Mouse (Mus musculus): ENCODE measurements around the gene Ttc39a. TPM values are rescaled to one million over a fixed set of nuclear protein-coding genes. Genes with fewer than 3 reads are reported as not detected.
A peak's percentile ranks its signal among the peaks of the same experiment; 100 is the strongest.

Gene Ttc39a
- polyA plus RNA-seq, 1 experiment from 2014 or later: 2.6 TPM

DNA sequence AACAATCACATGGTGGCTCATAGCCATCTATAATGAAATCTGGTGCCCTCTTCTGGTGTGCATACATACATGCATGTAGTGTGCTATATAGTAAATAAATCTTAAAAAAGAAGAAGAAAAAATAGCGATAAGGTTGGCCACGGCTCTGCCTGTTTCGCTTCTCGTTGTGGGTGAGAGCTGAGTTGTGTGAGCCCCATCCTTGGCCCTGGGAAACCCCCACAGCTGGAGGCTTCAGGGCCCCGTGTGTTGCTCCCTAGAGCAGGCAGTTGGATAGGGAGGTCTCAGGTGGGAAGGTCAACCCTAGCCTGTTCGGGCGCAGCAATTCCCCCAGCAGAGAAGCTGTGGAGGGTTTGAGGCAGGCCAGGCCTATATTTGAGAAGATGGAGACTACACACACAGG, 23.8 kb downstream of the Ttc39a start:
- ATAC-seq (replicated peaks; ENCODE audit: low FRiP score, low read depth) (no peak), DNase-seq (ENCODE audit: low spot score) (no peak)
- Histone ChIP-seq H3K4me1 (replicated peaks; ENCODE audit: insufficient read depth, low read length) (no peaks in the 10 kb centered on the region), H3K9ac (ENCODE audit: low read depth, low read length) (no peak overlapping the region), H3K27ac (no peak overlapping the region), H3K4me3 (replicated peaks; ENCODE audit: low read depth, low read length) (no peak overlapping the region), H3K9me3 (replicated peaks; ENCODE audit: low read length) (no peaks in the 10 kb centered on the region), H3K4me2 (ENCODE audit: low read length) (no peak overlapping the region), H3K27me3 (ENCODE audit: insufficient read depth, low read length) (no peaks in the 10 kb centered on the region), H3K36me3 (ENCODE audit: insufficient read depth, low read length) (no peaks in the 10 kb centered on the region)
- WGBS: 90% methylated on average over 7 of the region's 7 CpGs
- TF ChIP-seq CTCF (IDR thresholded peaks at IDR 0.05; ENCODE audit: low read depth): 0 out of 2 replicates have a peak, but pooled peaks have one; percentile 7

DNA sequence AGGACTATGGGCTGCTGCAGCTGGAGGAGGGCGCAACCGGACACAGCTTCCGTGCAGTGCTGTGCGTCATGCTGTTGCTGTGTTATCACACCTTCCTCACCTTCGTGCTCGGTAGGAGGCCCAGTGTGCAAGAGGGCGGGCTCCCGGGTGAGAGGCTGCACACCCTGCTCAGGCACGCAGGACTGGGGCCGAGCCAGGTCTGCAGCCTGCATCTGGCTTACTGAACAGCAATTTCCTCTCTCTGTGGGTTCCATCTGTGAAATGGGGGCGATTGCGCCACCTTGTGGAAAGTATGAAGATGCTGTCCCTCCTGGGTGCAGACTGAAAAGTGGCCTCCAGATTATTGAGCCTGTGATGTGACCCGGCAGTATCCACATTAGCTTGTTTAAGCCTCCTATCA, 24.4 kb downstream of the Ttc39a start:
- ATAC-seq (replicated peaks; ENCODE audit: low FRiP score, low read depth) (peak; percentile 47; the same call in 1 of the 2 replicates), DNase-seq (ENCODE audit: low spot score) (peak; percentile 52)
- Histone ChIP-seq H3K4me2 (ENCODE audit: low read length) (no peak overlapping the region), H3K27me3 (ENCODE audit: insufficient read depth, low read length) (no peaks in the 10 kb centered on the region), H3K27ac (no peak overlapping the region), H3K9ac (ENCODE audit: low read depth, low read length) (no peak overlapping the region), H3K36me3 (ENCODE audit: insufficient read depth, low read length) (no peaks in the 10 kb centered on the region), H3K9me3 (replicated peaks; ENCODE audit: low read length) (no peaks in the 10 kb centered on the region), H3K4me1 (replicated peaks; ENCODE audit: insufficient read depth, low read length) (no peaks in the 10 kb centered on the region), H3K4me3 (replicated peaks; ENCODE audit: low read depth, low read length) (no peak overlapping the region)
- WGBS: 41% methylated on average over 13 of the region's 13 CpGs
- TF ChIP-seq CTCF (IDR thresholded peaks at IDR 0.05; ENCODE audit: low read depth): peak; percentile 80

DNA sequence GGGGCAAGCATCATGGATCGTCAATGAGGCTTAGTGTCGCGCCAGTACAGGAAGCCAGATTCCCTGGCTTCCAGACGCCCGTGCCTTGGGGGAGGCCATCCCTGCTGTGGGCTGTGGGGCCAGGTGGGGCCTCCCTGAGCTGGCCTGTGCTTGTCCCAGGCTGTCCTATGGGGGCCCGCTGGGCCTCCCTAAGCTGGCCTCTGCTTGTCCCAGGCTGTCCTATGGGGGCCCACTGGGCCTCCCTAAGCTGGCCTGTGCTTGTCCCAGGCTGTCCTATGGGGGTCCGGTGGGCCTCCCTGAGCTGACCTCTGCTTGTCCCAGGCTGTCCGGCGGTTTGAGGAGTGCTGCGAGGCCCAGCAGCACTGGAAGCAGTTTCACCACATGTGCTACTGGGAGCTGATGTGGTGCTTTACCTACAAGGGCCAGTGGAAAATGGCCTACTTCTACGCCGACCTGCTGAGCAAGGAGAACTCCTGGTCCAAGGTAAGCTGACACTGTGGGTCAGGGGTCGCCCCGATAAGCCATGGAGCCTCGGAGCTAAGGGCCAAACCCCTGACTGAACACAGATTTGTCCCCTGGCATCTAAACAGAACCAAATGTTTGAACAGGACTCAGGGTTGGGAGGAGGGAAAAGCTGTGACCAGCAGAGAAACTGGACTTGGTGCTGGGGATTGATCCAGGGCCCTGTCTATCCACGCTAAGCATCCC, 26.4 kb downstream of the Ttc39a start:
- H3K27me3 ChIP-seq (ENCODE audit: insufficient read depth, low read length): no peaks in the 10 kb centered on the region
- no peak overlapping the region for H3K4me2 ChIP-seq (ENCODE audit: low read length)
- TF ChIP-seq CTCF (IDR thresholded peaks at IDR 0.05; ENCODE audit: low read depth): no peak
- WGBS: 70% methylated on average over 16 of the region's 16 CpGs
- no peaks in the 10 kb centered on the region for H3K9me3 ChIP-seq (replicated peaks; ENCODE audit: low read length)
- no peak overlapping the region for H3K27ac ChIP-seq
- H3K36me3 ChIP-seq (ENCODE audit: insufficient read depth, low read length): no peaks in the 10 kb centered on the region
- H3K4me1 ChIP-seq (replicated peaks; ENCODE audit: insufficient read depth, low read length): no peaks in the 10 kb centered on the region
- DNase-seq (ENCODE audit: low spot score) (no peak), ATAC-seq (replicated peaks; ENCODE audit: low FRiP score, low read depth) (no peak)
- no peak overlapping the region for H3K9ac ChIP-seq (ENCODE audit: low read depth, low read length)
- no peak overlapping the region for H3K4me3 ChIP-seq (replicated peaks; ENCODE audit: low read depth, low read length)

DNA sequence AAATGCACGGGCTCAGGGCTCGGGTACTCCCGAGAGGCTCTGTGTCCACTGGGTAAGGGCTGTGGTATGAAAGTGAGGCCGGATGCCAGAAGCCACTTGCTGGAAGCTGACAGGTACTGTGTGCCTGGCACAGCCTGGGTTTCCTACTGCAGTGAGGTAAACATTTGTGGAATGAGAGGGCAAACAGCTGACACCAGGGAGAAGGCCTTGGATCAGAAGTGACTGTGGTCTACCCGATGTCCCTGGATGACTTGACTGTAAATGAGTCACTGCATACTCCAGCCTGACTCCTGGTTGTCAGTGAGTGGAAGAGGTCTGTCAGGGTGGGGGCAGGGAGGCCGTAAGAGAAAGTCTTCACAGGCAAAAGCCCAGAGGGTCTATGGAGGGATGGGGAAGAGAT, 27.2 kb downstream of the Ttc39a start:
- Histone ChIP-seq H3K9ac (ENCODE audit: low read depth, low read length) (no peak overlapping the region), H3K4me1 (replicated peaks; ENCODE audit: insufficient read depth, low read length) (no peaks in the 10 kb centered on the region), H3K36me3 (ENCODE audit: insufficient read depth, low read length) (no peaks in the 10 kb centered on the region), H3K4me2 (ENCODE audit: low read length) (no peak overlapping the region), H3K27ac (no peak overlapping the region), H3K4me3 (replicated peaks; ENCODE audit: low read depth, low read length) (no peak overlapping the region), H3K27me3 (ENCODE audit: insufficient read depth, low read length) (no peaks in the 10 kb centered on the region), H3K9me3 (replicated peaks; ENCODE audit: low read length) (no peaks in the 10 kb centered on the region)
- DNase-seq (ENCODE audit: low spot score): no peak
- ATAC-seq (replicated peaks; ENCODE audit: low FRiP score, low read depth): no peak
- WGBS: 73% methylated on average over 6 of the region's 6 CpGs
- no peak for TF ChIP-seq CTCF (IDR thresholded peaks at IDR 0.05; ENCODE audit: low read depth)

DNA sequence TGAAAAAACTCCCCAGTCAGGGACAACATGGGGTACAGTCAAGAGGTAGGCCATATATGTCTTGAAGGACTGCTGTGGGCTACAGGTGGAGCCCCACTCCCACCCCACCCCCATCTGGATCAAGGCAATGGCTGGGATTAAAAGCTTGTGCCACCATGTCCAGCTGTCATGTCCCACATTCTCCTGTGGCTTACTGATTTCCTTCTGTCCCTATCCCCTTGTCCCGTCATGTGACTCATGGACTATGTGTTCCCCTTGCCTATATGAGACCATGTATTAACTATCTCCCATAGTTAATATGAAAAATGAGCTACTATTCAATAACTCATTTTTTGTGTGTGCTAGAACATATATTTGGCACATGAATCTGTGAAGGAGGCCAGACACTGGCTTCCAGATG, 27.8 kb downstream of the Ttc39a start:
- no peak overlapping the region for H3K4me2 ChIP-seq (ENCODE audit: low read length)
- TF ChIP-seq CTCF (IDR thresholded peaks at IDR 0.05; ENCODE audit: low read depth): no peak
- no peak overlapping the region for H3K4me3 ChIP-seq (replicated peaks; ENCODE audit: low read depth, low read length)
- no peak for ATAC-seq (replicated peaks; ENCODE audit: low FRiP score, low read depth)
- no peaks in the 10 kb centered on the region for H3K27me3 ChIP-seq (ENCODE audit: insufficient read depth, low read length)
- H3K9ac ChIP-seq (ENCODE audit: low read depth, low read length): no peak overlapping the region
- 95% methylated on average over 1 of the region's 1 CpGs for WGBS
- no peaks in the 10 kb centered on the region for H3K9me3 ChIP-seq (replicated peaks; ENCODE audit: low read length)
- H3K27ac ChIP-seq: no peak overlapping the region
- no peak for DNase-seq (ENCODE audit: low spot score)
- no peaks in the 10 kb centered on the region for H3K36me3 ChIP-seq (ENCODE audit: insufficient read depth, low read length)
- H3K4me1 ChIP-seq (replicated peaks; ENCODE audit: insufficient read depth, low read length): no peaks in the 10 kb centered on the region

DNA sequence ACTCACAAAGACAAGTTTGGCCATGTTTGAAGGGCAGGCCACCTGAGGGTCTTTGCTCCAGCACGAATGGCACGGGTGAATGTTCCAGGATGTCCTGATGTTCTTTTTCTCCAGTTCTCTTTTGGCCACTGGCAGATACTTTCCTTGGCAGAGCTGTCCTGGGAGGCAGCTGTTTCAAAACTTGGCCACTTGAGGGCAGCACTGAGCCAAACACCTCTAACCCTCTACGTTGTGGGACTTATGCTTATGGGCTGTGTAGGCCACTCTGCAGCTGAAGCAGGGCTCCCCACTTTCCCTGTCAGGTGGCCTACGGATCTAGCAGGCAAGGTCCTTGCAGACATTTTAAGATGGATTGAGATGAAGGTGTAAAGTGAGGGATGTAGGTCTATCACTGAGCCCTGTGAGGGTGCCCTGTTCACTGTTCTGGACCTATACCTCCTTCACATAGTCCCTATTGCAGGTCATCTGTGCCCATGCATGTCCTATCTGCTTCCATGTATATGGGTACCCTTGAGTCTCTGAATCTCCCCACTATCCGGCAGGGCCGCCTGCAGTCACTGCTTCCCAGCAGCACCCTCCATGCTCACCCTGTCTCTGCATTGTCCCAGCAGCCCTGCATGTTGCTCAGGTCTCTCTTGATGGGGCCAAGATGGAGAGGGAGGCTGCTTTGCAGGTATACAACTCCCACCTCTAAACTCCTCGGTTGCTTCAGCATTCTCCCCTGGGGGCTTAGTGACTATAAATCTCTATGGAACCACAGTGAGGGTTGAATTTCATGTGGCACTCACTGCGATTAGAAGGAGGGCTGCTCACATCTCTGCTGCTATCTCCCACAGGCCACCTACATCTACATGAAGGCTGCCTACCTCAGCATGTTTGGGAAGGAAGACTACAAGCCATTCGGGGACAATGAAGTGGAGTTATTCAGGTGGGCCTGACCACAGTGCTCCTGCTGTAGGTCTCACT, 31.8 kb downstream of the Ttc39a start:
- Histone ChIP-seq H3K9me3 (replicated peaks; ENCODE audit: low read length) (no peaks in the 10 kb centered on the region), H3K27me3 (ENCODE audit: insufficient read depth, low read length) (no peaks in the 10 kb centered on the region), H3K9ac (ENCODE audit: low read depth, low read length) (no peak overlapping the region), H3K27ac (no peak overlapping the region), H3K36me3 (ENCODE audit: insufficient read depth, low read length) (no peaks in the 10 kb centered on the region), H3K4me2 (ENCODE audit: low read length) (no peak overlapping the region), H3K4me1 (replicated peaks; ENCODE audit: insufficient read depth, low read length) (no peaks in the 10 kb centered on the region), H3K4me3 (replicated peaks; ENCODE audit: low read depth, low read length) (no peak overlapping the region)
- 43% methylated on average over 9 of the region's 9 CpGs for WGBS
- ATAC-seq (replicated peaks; ENCODE audit: low FRiP score, low read depth) (peak; percentile 67; the same call in 1 of the 2 replicates), DNase-seq (ENCODE audit: low spot score) (peak; percentile 82)
- TF ChIP-seq CTCF (IDR thresholded peaks at IDR 0.05; ENCODE audit: low read depth): peak; percentile 90
